Mouse (Mus musculus) heart, postnatal 0 days (tissue): ENCODE results near the gene Chst5. TPM values are rescaled to one million over a fixed set of nuclear protein-coding genes. Genes with fewer than 3 reads are reported as not detected.

Source experiments
- ATAC-seq: fragments of 200-750 bp; cut with Nextera tagmentation; 2 replicates; pipeline ENCODE4 v1.8.0; 2017; ENCODE audit warnings: low read depth, moderate number of reproducible peaks, moderate library complexity; ENCODE audit not compliant: insufficient read depth
- DNase-seq: peaks from one replicate; pipeline ENCODE4 v3.0.0-alpha.2; 2016; ENCODE audit warnings: low spot score
- H3K27ac ChIP-seq: fragments of 300-500 bp; sonication (generic); 2 replicates; pipeline ENCODE4 v1.5.1; 2014; ENCODE audit warnings: low read depth, mild to moderate bottlenecking
- H3K27me3 ChIP-seq: fragments of 300-500 bp; sonication (generic); 2 replicates; pipeline ENCODE4 v1.6.1; 2014; ENCODE audit warnings: low read length, mixed read lengths; ENCODE audit not compliant: control insufficient read depth, insufficient read depth
- H3K36me3 ChIP-seq: fragments of 300-500 bp; sonication (generic); replicated peaks from 2 replicates; pipeline ENCODE4 v1.6.1; 2014; ENCODE audit warnings: low read length, mixed read lengths; ENCODE audit not compliant: control insufficient read depth, insufficient read depth
- H3K4me1 ChIP-seq: fragments of 300-500 bp; sonication (generic); 2 replicates; pipeline ENCODE4 v1.6.1; 2014; ENCODE audit warnings: antibody characterized with exemption; ENCODE audit not compliant: control insufficient read depth, insufficient read depth
- H3K4me2 ChIP-seq: fragments of 300-500 bp; sonication (generic); 2 replicates; pipeline ENCODE4 v1.6.1; 2014; ENCODE audit warnings: low read depth, mild to moderate bottlenecking, low read length, moderate library complexity
- H3K4me3 ChIP-seq: fragments of 300-500 bp; sonication (generic); 2 replicates; pipeline ENCODE4 v1.5.1; 2014; ENCODE audit warnings: low read depth, low read length
- H3K9ac ChIP-seq: fragments of 300-500 bp; sonication (generic); replicated peaks from 2 replicates; pipeline ENCODE4 v1.6.1; 2014; ENCODE audit warnings: low read depth, low read length, mixed read lengths
- H3K9me3 ChIP-seq: fragments of 300-500 bp; sonication (generic); replicated peaks from 2 replicates; pipeline ENCODE4 v1.6.1; 2016; ENCODE audit warnings: low read length; ENCODE audit not compliant: control insufficient read depth
- CTCF ChIP-seq: IDR thresholded peaks from 2 replicates; pipeline ENCODE4 v1.5.1; 2016; ENCODE audit warnings: antibody characterized with exemption, control low read depth, low read depth
- EP300 ChIP-seq: IDR thresholded peaks from 2 replicates; pipeline ENCODE4 v1.6.1; 2016; ENCODE audit warnings: antibody characterized with exemption, low read depth
- WGBS: fragments of 180-500 bp; shearing (Covaris S2); extraction: QIAGEN DNeasy Blood & Tissue Kit; methylation state at CpG from one replicate; pipeline ENCODE4 v1.1.7; 2014; 5-methylcytosine and 5-hydroxymethylcytosine counted together
- polyA plus RNA-seq: library from polyadenylated mRNA; unstranded; fragments of >200 nt; fragmentation: Nextera tagmentation; extraction: Ambion mirVana; gene quantifications from 2 replicates; pipeline ENCODE4 v1.2.1, GENCODE M21; 2015
- total RNA-seq: library from RNA; depleted of rRNA; stranded (reverse); fragments of >200 nt; gene quantifications from 2 replicates; pipeline ENCODE4 v1.2.3, GENCODE M21; 2014; ENCODE audit warnings: low replicate concordance

Gene Chst5
- total and polyA plus RNA-seq, 2 experiments from 2014 or later, result not detected

DNA sequence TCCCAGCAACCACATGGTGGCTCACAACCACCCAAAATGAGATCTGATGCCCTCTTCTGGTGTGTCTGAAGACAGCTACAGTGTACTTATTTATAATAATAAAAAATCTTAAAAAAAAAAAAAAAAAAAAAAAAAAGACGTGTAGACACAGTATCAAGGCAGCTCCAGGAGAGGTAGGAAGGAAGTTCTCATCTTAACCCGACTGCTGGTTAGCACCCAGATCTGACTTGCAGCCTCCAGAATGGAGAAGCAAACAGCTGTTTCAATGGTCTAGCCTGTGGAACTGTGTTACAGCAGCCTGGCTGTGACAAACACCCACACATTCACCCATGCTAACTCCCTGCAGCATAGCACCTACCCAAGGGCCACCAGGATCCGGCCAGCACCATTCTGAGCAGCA lies 39.9 kb downstream of the Chst5 start:
- Histone ChIP-seq H3K9me3 (no peaks in the 10 kb centered on the region), H3K4me3 (no peak overlapping the region), H3K27ac (no peak overlapping the region), H3K4me2 (no peak overlapping the region), H3K4me1 (no peaks in the 10 kb centered on the region), H3K36me3 (peaks cover 10% of the 10 kb centered on the region; the same call in 1 of the 2 replicates), H3K27me3 (no peaks in the 10 kb centered on the region), H3K9ac (no peak overlapping the region)
- ATAC-seq (no peak), DNase-seq (no peak)
- WGBS, result 80% methylated on average over 3 of the region's 3 CpGs
- no peak for TF ChIP-seq CTCF
- TF ChIP-seq EP300, result no peak

DNA sequence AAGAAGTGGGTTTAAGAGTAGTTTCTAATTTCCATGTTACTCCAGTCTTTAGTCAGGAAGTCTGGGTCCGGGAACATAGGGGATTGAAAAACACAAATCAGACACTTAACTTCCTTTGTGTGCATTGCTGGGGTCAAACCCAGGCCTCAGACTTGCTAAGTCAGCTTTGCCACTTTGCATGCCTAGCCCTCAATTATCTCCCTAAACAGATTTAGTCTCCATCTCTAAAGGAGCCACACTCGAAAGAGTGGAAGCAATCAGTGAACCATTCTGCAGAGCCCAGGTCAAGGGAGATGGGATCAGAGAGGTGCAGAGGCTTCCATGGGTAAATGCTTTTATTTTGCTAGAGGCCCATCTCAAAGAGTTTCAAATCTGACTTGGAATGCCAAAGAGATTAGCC lies 41.6 kb downstream of the Chst5 start:
- H3K27me3 ChIP-seq, result no peaks in the 10 kb centered on the region
- H3K27ac ChIP-seq, result no peak overlapping the region
- H3K9me3 ChIP-seq, result no peaks in the 10 kb centered on the region
- no peaks in the 10 kb centered on the region for H3K4me1 ChIP-seq
- no peak for ATAC-seq
- no peak for DNase-seq
- H3K4me3 ChIP-seq, result no peak overlapping the region
- TF ChIP-seq EP300, result no peak
- no peak for TF ChIP-seq CTCF
- H3K36me3 ChIP-seq, result peaks cover 10% of the 10 kb centered on the region; the same call in 1 of the 2 replicates
- 56% methylated on average over 2 of the region's 2 CpGs for WGBS
- H3K9ac ChIP-seq, result no peak overlapping the region
- H3K4me2 ChIP-seq, result no peak overlapping the region

DNA sequence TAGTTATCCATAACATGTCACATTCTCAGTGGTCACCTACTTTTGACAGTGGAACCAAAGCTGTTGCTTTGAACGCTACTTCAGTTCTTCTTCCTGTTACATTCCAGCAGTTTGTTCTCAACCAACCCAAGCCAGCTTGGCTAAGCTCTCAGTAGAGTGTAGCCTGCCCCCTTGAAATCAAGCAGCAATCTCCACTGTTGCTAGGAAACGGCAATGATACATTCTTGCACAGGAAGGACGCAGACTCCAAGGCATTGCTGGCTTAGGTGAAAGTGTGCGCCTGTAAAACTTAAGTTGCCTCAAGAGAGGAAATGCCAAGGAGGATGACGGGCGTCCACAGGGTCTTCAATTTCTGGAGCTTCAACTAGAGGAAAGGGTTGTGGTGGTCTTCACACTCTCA lies 44.4 kb downstream of the Chst5 start:
- Histone ChIP-seq H3K4me2 (no peak overlapping the region), H3K9me3 (no peaks in the 10 kb centered on the region), H3K27ac (no peak overlapping the region), H3K4me1 (no peaks in the 10 kb centered on the region), H3K9ac (no peak overlapping the region), H3K27me3 (no peaks in the 10 kb centered on the region), H3K4me3 (no peak overlapping the region), H3K36me3 (peaks cover 10% of the 10 kb centered on the region; the same call in 1 of the 2 replicates)
- 66% methylated on average over 6 of the region's 6 CpGs for WGBS
- DNase-seq (no peak), ATAC-seq (no peak)
- TF ChIP-seq EP300, result no peak
- TF ChIP-seq CTCF, result no peak

DNA sequence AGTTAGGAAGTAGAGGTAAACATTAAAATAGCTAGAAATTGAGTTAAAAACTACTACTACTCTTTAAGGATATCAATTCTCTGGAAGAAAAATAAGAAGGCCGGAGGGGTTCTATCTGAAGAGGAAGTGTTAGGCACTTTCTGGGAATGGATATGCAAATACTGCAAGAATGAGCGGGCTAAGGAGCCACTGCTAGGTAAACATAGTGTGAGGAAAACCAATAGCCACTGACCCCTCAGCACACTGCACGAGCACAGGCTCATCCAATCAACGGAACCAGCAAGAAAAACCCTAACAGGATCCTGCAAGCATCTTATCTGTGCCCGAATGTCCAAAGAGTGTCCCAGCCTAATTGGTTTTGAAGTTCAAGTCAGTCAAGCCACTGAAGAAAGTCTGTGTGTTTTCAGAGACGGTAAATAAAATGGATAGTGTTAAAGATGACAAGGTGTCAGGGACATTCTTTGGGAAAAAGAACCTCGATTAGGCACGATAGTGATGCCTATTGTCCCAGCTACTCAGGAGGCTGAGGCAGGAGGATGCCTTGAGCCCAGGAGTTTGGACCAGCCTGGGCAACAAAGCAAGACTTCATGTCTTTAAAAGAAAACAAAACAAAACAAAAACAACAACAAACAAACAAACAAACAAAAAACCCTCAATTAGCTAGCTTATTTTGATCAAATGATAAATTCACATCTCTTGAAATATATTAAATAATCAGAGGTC lies 45.0 kb downstream of the Chst5 start:
- Histone ChIP-seq H3K4me1 (no peaks in the 10 kb centered on the region), H3K9ac (no peak overlapping the region), H3K27me3 (no peaks in the 10 kb centered on the region), H3K4me3 (no peak overlapping the region), H3K4me2 (no peak overlapping the region), H3K36me3 (peaks cover 10% of the 10 kb centered on the region; the same call in 1 of the 2 replicates), H3K9me3 (no peaks in the 10 kb centered on the region), H3K27ac (no peak overlapping the region)
- WGBS, result 88% methylated on average over 8 of the region's 8 CpGs
- no peak for ATAC-seq
- TF ChIP-seq EP300 (no peak), CTCF (no peak)
- DNase-seq, result no peak

DNA sequence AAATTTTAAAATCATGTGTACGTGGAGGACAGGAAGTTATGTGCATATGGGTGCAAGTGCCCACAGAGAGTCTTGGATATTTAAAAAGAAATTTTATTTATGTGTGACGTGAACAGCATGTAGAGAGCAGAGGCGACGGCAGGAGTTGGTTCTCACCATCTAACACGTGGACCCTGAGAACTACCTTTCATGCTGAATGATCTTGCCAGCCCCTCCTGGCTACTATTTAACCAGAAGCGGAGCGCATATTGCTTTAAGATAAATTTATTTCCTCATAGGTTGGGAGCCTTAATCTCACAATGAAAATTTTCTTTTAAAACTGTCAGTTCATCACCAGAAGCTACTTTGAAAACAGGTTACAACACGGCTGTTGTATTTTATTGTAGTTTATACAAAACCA lies 45.6 kb downstream of the Chst5 start:
- H3K9me3 ChIP-seq, result no peaks in the 10 kb centered on the region
- no peaks in the 10 kb centered on the region for H3K4me1 ChIP-seq
- TF ChIP-seq EP300, result no peak
- no peak for TF ChIP-seq CTCF
- no peak overlapping the region for H3K9ac ChIP-seq
- no peak overlapping the region for H3K4me2 ChIP-seq
- no peak overlapping the region for H3K27ac ChIP-seq
- DNase-seq, result no peak
- peaks cover 10% of the 10 kb centered on the region; the same call in 1 of the 2 replicates for H3K36me3 ChIP-seq
- ATAC-seq, result no peak
- H3K4me3 ChIP-seq, result no peak overlapping the region
- 88% methylated on average over 8 of the region's 8 CpGs for WGBS
- H3K27me3 ChIP-seq, result no peaks in the 10 kb centered on the region

DNA sequence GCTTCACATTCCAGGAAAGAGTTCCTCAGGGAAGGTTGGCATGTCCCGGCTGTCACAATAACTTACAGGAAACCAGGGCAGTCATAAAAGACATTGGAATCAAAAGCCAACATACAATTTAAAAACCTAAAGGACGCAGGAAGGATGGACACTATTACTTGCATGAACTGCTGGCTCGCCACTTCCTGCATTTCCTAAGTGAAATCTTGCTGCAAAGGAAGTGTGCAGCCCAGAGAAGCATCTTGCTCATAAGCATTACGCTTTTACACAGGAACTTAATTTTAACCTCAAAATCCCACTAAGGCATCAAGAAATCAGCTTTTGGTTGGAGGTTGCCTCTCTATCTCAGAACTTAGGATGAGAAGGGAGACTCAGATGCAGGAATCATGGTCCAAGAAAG lies 47.0 kb downstream of the Chst5 start:
- 71% methylated on average over 4 of the region's 4 CpGs for whole genome bisulfite sequencing
- DNase-seq (no peak), ATAC-seq (no peak)
- H3K36me3 ChIP-seq, result peaks cover 10% of the 10 kb centered on the region; the same call in 1 of the 2 replicates
- H3K4me2 ChIP-seq, result no peak overlapping the region
- no peak overlapping the region for H3K9ac ChIP-seq
- no peaks in the 10 kb centered on the region for H3K9me3 ChIP-seq
- TF ChIP-seq CTCF, result no peak
- no peak for TF ChIP-seq EP300
- H3K4me1 ChIP-seq, result no peaks in the 10 kb centered on the region
- H3K27me3 ChIP-seq, result no peaks in the 10 kb centered on the region
- no peak overlapping the region for H3K27ac ChIP-seq
- no peak overlapping the region for H3K4me3 ChIP-seq
